Mouse (Mus musculus) embryonic fibroblast, embryonic 13.5 days (primary cell): ENCODE measurements around the gene Mllt3. TPM values are rescaled to one million over a fixed set of nuclear protein-coding genes. Genes with fewer than 3 reads are reported as not detected.

Source experiments
- H3K27ac ChIP-seq: 2 replicates; pipeline ENCODE4 v1.5.1; 2012; ENCODE audit warnings: low read length, control low read depth, inconsistent platforms; ENCODE audit not compliant: insufficient read depth
- H3K4me1 ChIP-seq: 2 replicates; pipeline ENCODE4 v1.6.1; 2011; ENCODE audit warnings: low read length; ENCODE audit not compliant: control insufficient read depth, insufficient read depth
- H3K4me3 ChIP-seq: 2 replicates; pipeline ENCODE4 v1.5.1; 2011; ENCODE audit warnings: mild to moderate bottlenecking, control low read depth, low read length; ENCODE audit not compliant: insufficient read depth
- CTCF ChIP-seq: IDR thresholded peaks from 2 replicates; pipeline ENCODE4 v1.5.1; 2011; ENCODE audit warnings: mild to moderate bottlenecking, control low read depth, low read length, moderate library complexity, borderline replicate concordance; ENCODE audit not compliant: insufficient read depth
- POLR2A ChIP-seq: IDR thresholded peaks from 2 replicates; pipeline ENCODE4 v1.6.1; 2011; ENCODE audit warnings: low read depth, mild to moderate bottlenecking, control low read depth, low read length, moderate library complexity
- polyA plus RNA-seq: library from polyadenylated mRNA; stranded (reverse); fragments of >200 nt; gene quantifications from 2 replicates; pipeline ENCODE4 v1.2.4, GENCODE M21; 2011; ENCODE audit warnings: low read depth; ENCODE audit not compliant: missing spikeins, insufficient read length

Mllt3 gene
- polyA plus RNA-seq, 1 experiment: 42.0 TPM

DNA sequence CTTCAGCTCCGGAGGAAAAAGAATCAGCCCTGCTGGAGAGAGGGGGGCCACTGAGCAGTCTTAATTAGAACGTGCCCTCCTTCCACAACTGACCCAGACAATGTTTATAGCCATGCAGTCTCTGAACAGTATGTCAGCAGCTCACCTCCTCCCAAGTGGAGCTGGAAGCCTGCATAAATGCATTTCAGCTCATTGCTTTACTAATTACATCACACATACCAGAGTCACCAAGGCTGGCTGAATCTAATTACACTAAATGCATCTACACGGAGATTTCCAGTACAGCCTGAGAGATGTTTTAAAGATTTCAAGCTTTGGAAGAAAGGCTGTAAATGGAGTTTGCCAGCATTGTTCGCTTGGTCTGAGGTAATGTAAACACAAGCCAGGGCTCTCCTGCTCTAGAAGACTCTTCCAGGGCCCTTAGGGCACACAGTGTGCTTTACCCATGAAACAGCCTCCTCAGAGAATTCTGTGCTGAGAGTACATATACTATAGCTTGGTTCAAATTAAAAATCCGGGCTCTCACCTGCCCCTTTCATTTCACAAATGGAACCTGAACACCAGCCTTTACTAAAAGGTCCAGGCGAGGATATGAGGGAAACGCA lies 293.5 kb downstream of the Mllt3 start:
- no peak overlapping the region for H3K27ac ChIP-seq
- no peak overlapping the region for H3K4me3 ChIP-seq
- TF ChIP-seq POLR2A (no peak), CTCF (no peak)
- no peaks in the 10 kb centered on the region for H3K4me1 ChIP-seq

DNA sequence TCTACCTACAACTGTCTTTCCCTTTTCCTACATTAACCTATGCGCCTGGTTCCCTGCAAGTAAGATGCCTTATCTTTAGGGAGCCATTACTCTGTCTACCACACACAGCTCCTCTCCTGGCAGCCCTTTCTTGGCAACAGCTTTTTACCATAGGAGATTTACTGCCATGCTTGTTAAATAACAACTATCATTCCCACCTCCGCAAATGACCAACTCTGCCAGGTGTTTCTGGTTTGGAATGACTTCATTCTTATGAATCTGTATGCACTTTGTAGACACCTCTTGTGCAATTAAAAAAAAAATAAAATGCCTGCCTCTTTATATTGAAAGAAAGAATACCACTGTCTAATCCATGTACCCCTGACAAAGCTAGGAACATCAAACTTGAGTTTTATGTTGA lies 294.1 kb downstream of the Mllt3 start:
- H3K27ac ChIP-seq: no peak overlapping the region
- H3K4me1 ChIP-seq: no peaks in the 10 kb centered on the region
- H3K4me3 ChIP-seq: no peak overlapping the region
- TF ChIP-seq POLR2A: no peak
- no peak for TF ChIP-seq CTCF

GRCm38 (mm10) chr4:87737201-87737806 lies 295.9 kb downstream of the Mllt3 start:
- TF ChIP-seq POLR2A (no peak), CTCF (no peak)
- Histone ChIP-seq H3K27ac (no peak overlapping the region), H3K4me3 (no peak overlapping the region), H3K4me1 (no peaks in the 10 kb centered on the region)

- no peak overlapping the region for H3K27ac ChIP-seq
- no peak for TF ChIP-seq POLR2A
- no peak for TF ChIP-seq CTCF
Measured at GRCm38 (mm10) chr4:87736779-87737178, 296.4 kb downstream of the Mllt3 start.

DNA sequence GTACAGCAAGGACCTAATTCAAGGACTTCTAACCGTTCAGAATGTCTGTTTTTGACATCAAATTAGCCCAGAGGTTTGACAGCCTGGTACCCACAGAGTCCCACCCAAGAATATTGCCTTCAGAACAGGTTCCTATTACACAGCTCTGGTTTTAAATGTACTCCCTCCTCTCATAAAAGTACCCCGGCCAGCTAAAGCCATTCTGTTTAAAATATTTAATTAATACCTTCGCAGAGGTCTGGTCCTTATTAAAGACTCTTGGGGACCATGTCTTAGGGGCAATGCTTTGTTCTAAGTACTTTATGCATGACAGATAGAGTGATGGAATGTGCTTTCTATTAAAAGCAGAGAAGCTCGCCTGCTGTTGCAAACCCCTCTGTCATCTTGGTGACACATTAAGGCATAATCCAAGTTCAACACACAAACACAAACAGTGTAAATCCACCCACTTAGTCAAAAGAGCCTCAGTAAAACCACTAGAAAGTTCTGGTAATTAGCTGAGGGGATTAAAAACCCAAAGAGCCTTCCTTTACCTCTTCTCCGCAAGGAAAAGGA lies 302.0 kb downstream of the Mllt3 start:
- Histone ChIP-seq H3K4me3 (no peak overlapping the region), H3K4me1 (no peaks in the 10 kb centered on the region), H3K27ac (no peak overlapping the region)
- TF ChIP-seq CTCF (no peak), POLR2A (no peak)

More at GRCm38 (mm10) chr4:87736779-87737178, 296.4 kb downstream of the Mllt3 start:
- Histone ChIP-seq H3K4me3 (no peak overlapping the region), H3K4me1 (no peaks in the 10 kb centered on the region)

DNA sequence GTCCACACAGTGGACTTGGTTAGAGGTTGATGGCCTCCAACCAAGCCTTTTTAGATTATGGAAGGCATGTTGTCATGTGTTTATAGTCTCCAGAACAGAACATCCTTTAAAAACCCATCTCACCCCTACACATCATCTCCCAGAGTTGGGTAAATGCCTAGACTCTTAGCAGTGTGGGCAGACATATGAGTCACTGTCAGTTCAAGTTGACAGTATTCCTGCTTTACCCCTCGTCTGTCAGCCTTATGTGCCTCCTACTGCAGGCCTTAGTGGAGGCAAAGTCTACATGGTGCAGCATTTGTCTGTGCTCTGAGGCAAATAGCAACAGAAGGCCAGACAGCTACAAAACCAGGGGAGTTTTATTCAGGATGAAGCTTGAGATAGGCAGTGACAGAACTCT lies 304.6 kb downstream of the Mllt3 start:
- TF ChIP-seq CTCF (no peak), POLR2A (no peak)
- no peaks in the 10 kb centered on the region for H3K4me1 ChIP-seq
- H3K27ac ChIP-seq: no peak overlapping the region
- H3K4me3 ChIP-seq: no peak overlapping the region

GRCm38 (mm10) chr4:87723448-87723847 lies 309.7 kb downstream of the Mllt3 start:
- H3K27ac ChIP-seq: no peak overlapping the region
- H3K4me3 ChIP-seq: no peak overlapping the region
- TF ChIP-seq CTCF: no peak
- no peak for TF ChIP-seq POLR2A
- no peaks in the 10 kb centered on the region for H3K4me1 ChIP-seq

Other genes starting within 250 kb of the Mllt3 start
- gene Focad, start 61.3 kb upstream of the Mllt3 start, polyA plus RNA-seq: 11.6 and 16.1 TPM in 2 replicates